Mouse (Mus musculus) bone marrow, adult 2 months (tissue): ENCODE data around the gene Gm27021. TPM values are rescaled to one million over a fixed set of nuclear protein-coding genes. Genes with fewer than 3 reads are reported as not detected.

Experiments used
- H3K27ac ChIP-seq: fragments of 200-500 bp; 2 replicates; pipeline ENCODE4 v1.5.1; 2012; ENCODE audit warnings: low read depth, mild to moderate bottlenecking, control low read depth, inconsistent platforms, low read length; ENCODE audit not compliant: control insufficient read depth, poor library complexity, insufficient read depth
- H3K4me1 ChIP-seq: fragments of 200-500 bp; 2 replicates; pipeline ENCODE4 v1.6.1; 2011; ENCODE audit warnings: low read length; ENCODE audit not compliant: control insufficient read depth, insufficient read depth
- H3K4me3 ChIP-seq: fragments of 200-500 bp; replicated peaks from 2 replicates; pipeline ENCODE3; 2011; ENCODE audit warnings: mild to moderate bottlenecking, low read depth, low read length, control low read depth; ENCODE audit not compliant: control insufficient read depth
- CTCF ChIP-seq: fragments of 200-500 bp; IDR thresholded peaks from 2 replicates; pipeline ENCODE4 v1.5.1; 2011; ENCODE audit warnings: low read length, control low read depth; ENCODE audit not compliant: control insufficient read depth, insufficient read depth
- POLR2A ChIP-seq: fragments of 200-500 bp; IDR thresholded peaks from 2 replicates; pipeline ENCODE4 v1.6.1; 2011; ENCODE audit warnings: low read depth, mild to moderate bottlenecking, control low read depth, low read length, borderline replicate concordance; ENCODE audit not compliant: control insufficient read depth
- WGBS: fragments of 180-500 bp; shearing (Covaris S2); methylation state at CpG from one replicate; pipeline ENCODE4 v1.1.7; 2018; 5-methylcytosine and 5-hydroxymethylcytosine counted together
- polyA plus RNA-seq: library from polyadenylated mRNA; stranded (reverse); fragments of >200 nt; gene quantifications from 2 replicates; pipeline ENCODE4 v1.2.4, GENCODE M21; 2011; ENCODE audit warnings: low replicate concordance; ENCODE audit not compliant: missing spikeins, insufficient read depth, insufficient read length

Gene Gm27021
- polyA plus RNA-seq, 1 experiment, result not detected

DNA sequence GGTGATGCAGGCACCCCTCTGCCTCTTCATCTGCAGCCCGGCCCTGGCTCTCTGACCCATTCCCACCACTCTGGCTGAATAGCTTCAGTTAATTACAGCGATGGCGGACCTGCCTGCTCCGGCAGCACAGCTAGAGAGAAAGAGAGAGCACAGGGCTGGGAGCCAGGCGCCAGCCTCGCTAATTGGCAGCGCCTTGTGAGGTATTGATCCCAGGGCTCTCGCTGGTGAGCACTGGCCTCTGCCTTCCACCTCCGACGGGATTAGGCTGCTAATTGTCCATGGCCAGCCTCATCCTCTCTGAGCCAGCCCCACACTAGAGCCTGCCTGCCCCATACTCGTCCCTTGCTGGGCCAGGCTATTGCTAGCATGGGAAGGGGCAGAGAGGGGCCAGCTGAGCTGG lies 108.2 kb downstream of the Gm27021 start:
- WGBS, result 94% methylated on average over 11 of the region's 11 CpGs
- H3K4me1 ChIP-seq, result peaks cover 10% of the 10 kb centered on the region
- H3K4me3 ChIP-seq, result no peak overlapping the region
- TF ChIP-seq POLR2A (no peak), CTCF (no peak)
- no peak overlapping the region for H3K27ac ChIP-seq

Other genes with a start within 250 kb of the Gm27021 start
- gene Gins2, start 78.8 kb downstream of the Gm27021 start, polyA plus RNA-seq, result 14.7 and 20.0 TPM in 2 replicates
- not detected in 2 replicates for gene 1190005I06Rik, start 20.4 kb downstream of the Gm27021 start, polyA plus RNA-seq
- gene Cox4i1, start 143 bp upstream of the Gm27021 start, polyA plus RNA-seq, result 413 and 448 TPM in 2 replicates
- 28.5 and 66.3 TPM in 2 replicates for gene Emc8, start 494 bp upstream of the Gm27021 start, polyA plus RNA-seq
- gene Irf8, start 68.3 kb upstream of the Gm27021 start, polyA plus RNA-seq, result 32.8 and 80.9 TPM in 2 replicates